Mouse (Mus musculus): ENCODE measurements around the gene Pank4. TPM values are rescaled to one million over a fixed set of nuclear protein-coding genes. Genes with fewer than 3 reads are reported as not detected.

Gene Pank4
- polyA plus RNA-seq, 1 experiment from 2014 or later: 37.8 TPM

GRCm38 (mm10) chr4:154952461-154953241 is 11.3 kb upstream of the Pank4 start:
- peaks cover 9% of the 10 kb centered on the region for H3K4me1 ChIP-seq (ENCODE audit: control insufficient read depth, insufficient read depth, low read depth, low read length)
- WGBS: under 1% methylated on average over 26 of the region's 26 CpGs

GRCm38 (mm10) chr4:154956604-154957003 is 7.3 kb upstream of the Pank4 start:
- no peak overlapping the region for H3K4me2 ChIP-seq (ENCODE audit: low read length)
- 31% methylated on average over 9 of the region's 9 CpGs for WGBS
- H3K27me3 ChIP-seq (replicated peaks; ENCODE audit: control insufficient read depth, insufficient read depth, low read length): peaks cover 16% of the 10 kb centered on the region; the same call in 1 of the 2 replicates
- H3K9ac ChIP-seq (ENCODE audit: low read depth, low read length): no peak overlapping the region
- H3K36me3 ChIP-seq (ENCODE audit: control insufficient read depth, insufficient read depth, low read length): no peaks in the 10 kb centered on the region
- no peak overlapping the region for H3K4me3 ChIP-seq (ENCODE audit: low read length)
- H3K4me1 ChIP-seq (ENCODE audit: control insufficient read depth, insufficient read depth, low read depth, low read length): peaks cover 42% of the 10 kb centered on the region
- no peaks in the 10 kb centered on the region for H3K9me3 ChIP-seq (ENCODE audit: control insufficient read depth, low read length)
- no peak for ATAC-seq
- H3K27ac ChIP-seq (ENCODE audit: low read depth, low read length): no peak overlapping the region

More at GRCm38 (mm10) chr4:154952461-154953241, 11.3 kb upstream of the Pank4 start:
- H3K4me3 ChIP-seq (ENCODE audit: low read length): no peak overlapping the region; the same call in 1 of the 2 replicates
- peak; percentile 49; the same call in 1 of the 2 replicates for ATAC-seq
- H3K9ac ChIP-seq (ENCODE audit: low read depth, low read length): no peak overlapping the region
- no peak overlapping the region; the same call in 1 of the 2 replicates for H3K27ac ChIP-seq (ENCODE audit: low read depth, low read length)
- H3K9me3 ChIP-seq (ENCODE audit: control insufficient read depth, low read length): no peaks in the 10 kb centered on the region
- peak overlapping the region; percentile 28 for H3K4me2 ChIP-seq (ENCODE audit: low read length)
- no peaks in the 10 kb centered on the region for H3K36me3 ChIP-seq (ENCODE audit: control insufficient read depth, insufficient read depth, low read length)
- H3K27me3 ChIP-seq (replicated peaks; ENCODE audit: control insufficient read depth, insufficient read depth, low read length): peaks cover 5% of the 10 kb centered on the region; the same call in 1 of the 2 replicates

- Histone ChIP-seq H3K36me3 (ENCODE audit: control insufficient read depth, insufficient read depth, low read length) (no peaks in the 10 kb centered on the region), H3K4me2 (ENCODE audit: low read length) (peak overlapping the region; percentile 48; the same call in 1 of the 2 replicates), H3K9me3 (ENCODE audit: control insufficient read depth, low read length) (no peaks in the 10 kb centered on the region), H3K4me1 (ENCODE audit: control insufficient read depth, insufficient read depth, low read depth, low read length) (peaks cover 51% of the 10 kb centered on the region), H3K27ac (ENCODE audit: low read depth, low read length) (peak overlapping the region; percentile 44; the same call in 1 of the 2 replicates), H3K27me3 (replicated peaks; ENCODE audit: control insufficient read depth, insufficient read depth, low read length) (peaks cover 16% of the 10 kb centered on the region; the same call in 1 of the 2 replicates), H3K9ac (ENCODE audit: low read depth, low read length) (no peak overlapping the region), H3K4me3 (ENCODE audit: low read length) (no peak overlapping the region)
- ATAC-seq: no peak
- 25% methylated on average over 13 of the region's 13 CpGs for WGBS
Observed at GRCm38 (mm10) chr4:154957289-154957993, 6.5 kb upstream of the Pank4 start.

GRCm38 (mm10) chr4:154958171-154958570 is 5.8 kb upstream of the Pank4 start:
- Histone ChIP-seq H3K27ac (ENCODE audit: low read depth, low read length) (peak overlapping the region; percentile 56), H3K9ac (ENCODE audit: low read depth, low read length) (peak overlapping the region; percentile 57), H3K36me3 (ENCODE audit: control insufficient read depth, insufficient read depth, low read length) (no peaks in the 10 kb centered on the region), H3K4me1 (ENCODE audit: control insufficient read depth, insufficient read depth, low read depth, low read length) (peaks cover 51% of the 10 kb centered on the region), H3K9me3 (ENCODE audit: control insufficient read depth, low read length) (no peaks in the 10 kb centered on the region), H3K4me2 (ENCODE audit: low read length) (peak overlapping the region; percentile 48), H3K27me3 (replicated peaks; ENCODE audit: control insufficient read depth, insufficient read depth, low read length) (peaks cover 16% of the 10 kb centered on the region; the same call in 1 of the 2 replicates), H3K4me3 (ENCODE audit: low read length) (no peak overlapping the region)
- 2% methylated on average over 15 of the region's 15 CpGs for WGBS
- peak; percentile 67 for ATAC-seq

- H3K9me3 ChIP-seq (ENCODE audit: control insufficient read depth, low read length): no peaks in the 10 kb centered on the region
- H3K36me3 ChIP-seq (ENCODE audit: control insufficient read depth, insufficient read depth, low read length): no peaks in the 10 kb centered on the region
- peak overlapping the region; percentile 56; the same call in 1 of the 2 replicates for H3K27ac ChIP-seq (ENCODE audit: low read depth, low read length)
- WGBS: 12% methylated on average over 8 of the region's 8 CpGs
- ATAC-seq: no peak
- H3K9ac ChIP-seq (ENCODE audit: low read depth, low read length): peak overlapping the region; percentile 57
- peak overlapping the region; percentile 48 for H3K4me2 ChIP-seq (ENCODE audit: low read length)
- peaks cover 55% of the 10 kb centered on the region for H3K4me1 ChIP-seq (ENCODE audit: control insufficient read depth, insufficient read depth, low read depth, low read length)
- H3K27me3 ChIP-seq (replicated peaks; ENCODE audit: control insufficient read depth, insufficient read depth, low read length): peaks cover 16% of the 10 kb centered on the region; the same call in 1 of the 2 replicates
- H3K4me3 ChIP-seq (ENCODE audit: low read length): no peak overlapping the region
Observed at GRCm38 (mm10) chr4:154958621-154959020, 5.3 kb upstream of the Pank4 start.

- Histone ChIP-seq H3K27me3 (replicated peaks; ENCODE audit: control insufficient read depth, insufficient read depth, low read length) (peaks cover 16% of the 10 kb centered on the region; the same call in 1 of the 2 replicates), H3K27ac (ENCODE audit: low read depth, low read length) (peak overlapping the region; percentile 41), H3K4me3 (ENCODE audit: low read length) (peak overlapping the region; percentile 75), H3K9ac (ENCODE audit: low read depth, low read length) (peak overlapping the region; percentile 76), H3K9me3 (ENCODE audit: control insufficient read depth, low read length) (no peaks in the 10 kb centered on the region), H3K4me1 (ENCODE audit: control insufficient read depth, insufficient read depth, low read depth, low read length) (peaks cover 58% of the 10 kb centered on the region), H3K36me3 (ENCODE audit: control insufficient read depth, insufficient read depth, low read length) (no peaks in the 10 kb centered on the region), H3K4me2 (ENCODE audit: low read length) (peak overlapping the region; percentile 84)
- ATAC-seq: no peak
- WGBS: 7% methylated on average over 20 of the region's 20 CpGs
Observed at GRCm38 (mm10) chr4:154960021-154960689, 3.8 kb upstream of the Pank4 start.

GRCm38 (mm10) chr4:154960690-154961225 is 3.2 kb upstream of the Pank4 start, which contains the start of gene Hes5:
TSS of gene Hes5 (plus strand) at chr4:154960923.
- Histone ChIP-seq H3K9ac (ENCODE audit: low read depth, low read length) (peak within 1 kb of the TSS; percentile 76), H3K27me3 (replicated peaks; ENCODE audit: control insufficient read depth, insufficient read depth, low read length) (peaks cover 16% of the 10 kb centered on the region; the same call in 1 of the 2 replicates), H3K27ac (ENCODE audit: low read depth, low read length) (peak within 1 kb of the TSS; percentile 94), H3K36me3 (ENCODE audit: control insufficient read depth, insufficient read depth, low read length) (no peaks in the 10 kb centered on the region), H3K4me3 (ENCODE audit: low read length) (peak within 1 kb of the TSS; percentile 75), H3K9me3 (ENCODE audit: control insufficient read depth, low read length) (no peaks in the 10 kb centered on the region), H3K4me1 (ENCODE audit: control insufficient read depth, insufficient read depth, low read depth, low read length) (peaks cover 64% of the 10 kb centered on the region), H3K4me2 (ENCODE audit: low read length) (peak within 1 kb of the TSS; percentile 84)
- under 1% methylated on average over 62 of the region's 65 CpGs for WGBS
- peak; percentile 70 for ATAC-seq

- no peak for ATAC-seq
- Histone ChIP-seq H3K4me3 (ENCODE audit: low read length) (peak overlapping the region; percentile 75), H3K9ac (ENCODE audit: low read depth, low read length) (peak overlapping the region; percentile 76), H3K4me2 (ENCODE audit: low read length) (peak overlapping the region; percentile 84), H3K4me1 (ENCODE audit: control insufficient read depth, insufficient read depth, low read depth, low read length) (peaks cover 67% of the 10 kb centered on the region), H3K9me3 (ENCODE audit: control insufficient read depth, low read length) (no peaks in the 10 kb centered on the region), H3K27ac (ENCODE audit: low read depth, low read length) (peak overlapping the region; percentile 94), H3K27me3 (replicated peaks; ENCODE audit: control insufficient read depth, insufficient read depth, low read length) (peaks cover 16% of the 10 kb centered on the region; the same call in 1 of the 2 replicates), H3K36me3 (ENCODE audit: control insufficient read depth, insufficient read depth, low read length) (no peaks in the 10 kb centered on the region)
- WGBS: under 1% methylated on average over 32 of the region's 47 CpGs
Observed at GRCm38 (mm10) chr4:154961226-154961738, 2.6 kb upstream of the Pank4 start.
